Comparison of ENCODE assay signal across 26 mouse cellular contexts in genomic region chr12:54168786-54169185, GRCm38 (mm10). TPM values are rescaled to one million over a fixed set of nuclear protein-coding genes. Genes with fewer than 3 reads are reported as not detected.
A peak's percentile ranks its signal among the peaks of the same experiment; 100 is the strongest.
DNase-seq lines count a peak whose midpoint lies in the region; ATAC-seq and TF ChIP-seq lines count a peak whose summit lies in the region.
"Had no signal": no experiment of that assay in that cellular context is flagged by ENCODE, and none has a peak within 500 bp of the region (broad histone marks: within the 10 kb centered on the region; RNA-seq: fewer than 3 reads in every experiment).

No protein-coding gene starts in this region.

- H3K36me3 ChIP-seq in hindbrain, embryonic 16.5 days (ENCODE audit: control insufficient read depth, insufficient read depth, low read length): no peaks in the 10 kb centered on the region
- no peaks in the 10 kb centered on the region for H3K36me3 ChIP-seq in hindbrain, embryonic 11.5 days (ENCODE audit: control insufficient read depth, insufficient read depth, low read length)
- H3K36me3 ChIP-seq in lung, embryonic 16.5 days (ENCODE audit: control insufficient read depth, insufficient read depth, low read length): no peaks in the 10 kb centered on the region
- H3K36me3 ChIP-seq: embryonic facial prominence, embryonic 12.5 days; embryonic facial prominence, embryonic 15.5 days; forebrain, embryonic 15.5 days; heart, embryonic 10.5 days; heart, embryonic 13.5 days; hindbrain, embryonic 13.5 days had no signal

- no peak overlapping the region for H3K27ac ChIP-seq in hindbrain, embryonic 16.5 days (ENCODE audit: low read depth, low read length)
- no peak overlapping the region for H3K27ac ChIP-seq in hindbrain, embryonic 11.5 days (ENCODE audit: low read depth, low read length)
- 0 out of 2 replicates have a peak overlapping the region, but pooled peaks have one; percentile 33 for H3K27ac ChIP-seq in lung, embryonic 16.5 days (ENCODE audit: low read length)
- H3K27ac ChIP-seq: embryonic facial prominence, embryonic 12.5 days; embryonic facial prominence, embryonic 15.5 days; forebrain, embryonic 15.5 days; gastrocnemius, adult 2 months; heart, embryonic 10.5 days; heart, embryonic 13.5 days; hindbrain, embryonic 13.5 days had no signal

- peak; percentile 21 to 46 for DNase-seq in cerebellum, postnatal 10 days
- no peak for DNase-seq in cerebellum, adult 11 months
- DNase-seq in hindbrain, embryonic 11.5 days (ENCODE audit: low spot score): no peak
- no peak for DNase-seq in lung, adult 2 months
- peak; percentile 61 for DNase-seq in adipocyte (ENCODE audit: low spot score)
- DNase-seq in embryo, embryonic 9.5 days (ENCODE audit: extremely low spot score): no peak
- DNase-seq: adrenal gland, postnatal 10 days; adrenal gland, postnatal 36 days; cerebellum, adult 11-12 months; cerebellum, adult 8-10 months; cerebellum, postnatal 14 days; gastrocnemius, adult 2 months; gastrocnemius, postnatal 14 days; heart, adult 18-20 months; heart, postnatal 14 days; heart, postnatal 4 days had no signal

- 0 out of 2 replicates have a peak, but pooled peaks have one; percentile 52 for ATAC-seq in hindbrain, embryonic 16.5 days
- ATAC-seq in hindbrain, embryonic 11.5 days (ENCODE audit: low FRiP score): no peak
- ATAC-seq in lung, embryonic 16.5 days (ENCODE audit: low read depth): no peak; the same call in 1 of the 2 replicates
- ATAC-seq: activated CD4-positive, CD25-positive, alpha-beta regulatory T cell, adult 4 months; forebrain, embryonic 15.5 days; intestine, postnatal 0 days had no signal

- WGBS in hindbrain, embryonic 16.5 days: 60% methylated on average over 4 of the region's 4 CpGs
- WGBS in hindbrain, embryonic 11.5 days: 82% methylated on average over 4 of the region's 4 CpGs
- 77% methylated on average over 4 of the region's 4 CpGs for WGBS in lung, embryonic 16.5 days
- 71% methylated on average over 4 of the region's 4 CpGs for WGBS in lung, adult 2 months

- no peak for TF ChIP-seq POLR2A in lung, adult 2 months (IDR thresholded peaks at IDR 0.05; ENCODE audit: borderline replicate concordance, extremely low read depth, low read depth, low read length)

- peaks cover 3% of the 10 kb centered on the region; the same call in 1 of the 2 replicates for H3K4me1 ChIP-seq in hindbrain, embryonic 16.5 days (ENCODE audit: control insufficient read depth, insufficient read depth, low read depth, low read length)
- H3K4me1 ChIP-seq in hindbrain, embryonic 11.5 days (replicated peaks; ENCODE audit: control insufficient read depth, insufficient read depth, low read length): no peaks in the 10 kb centered on the region
- peaks cover 8% of the 10 kb centered on the region for H3K4me1 ChIP-seq in lung, embryonic 16.5 days (replicated peaks; ENCODE audit: control insufficient read depth, insufficient read depth, low read length)
- H3K4me1 ChIP-seq in lung, adult 2 months (ENCODE audit: control insufficient read depth, insufficient read depth, low read length): no peaks in the 10 kb centered on the region
- H3K4me1 ChIP-seq: embryonic facial prominence, embryonic 12.5 days had no signal

- H3K9me3 ChIP-seq in hindbrain, embryonic 16.5 days (ENCODE audit: control insufficient read depth, low read length): no peaks in the 10 kb centered on the region
- H3K9me3 ChIP-seq in hindbrain, embryonic 11.5 days (ENCODE audit: control insufficient read depth, low read length): no peaks in the 10 kb centered on the region
- no peaks in the 10 kb centered on the region for H3K9me3 ChIP-seq in lung, embryonic 16.5 days (ENCODE audit: control insufficient read depth, low read length)
- H3K9me3 ChIP-seq: embryonic facial prominence, embryonic 12.5 days; embryonic facial prominence, embryonic 15.5 days; forebrain, embryonic 15.5 days; heart, embryonic 10.5 days; hindbrain, embryonic 13.5 days had no signal

- TF ChIP-seq CTCF in lung, adult 2 months (IDR thresholded peaks at IDR 0.05; ENCODE audit: insufficient read depth, low read length): no peak

- H3K4me2 ChIP-seq in hindbrain, embryonic 16.5 days (ENCODE audit: low read length): no peak overlapping the region
- H3K4me2 ChIP-seq in hindbrain, embryonic 11.5 days (replicated peaks; ENCODE audit: low read depth, low read length): no peak overlapping the region
- H3K4me2 ChIP-seq in lung, embryonic 16.5 days (ENCODE audit: low read depth, low read length): no peak overlapping the region
- H3K4me2 ChIP-seq: embryonic facial prominence, embryonic 12.5 days; embryonic facial prominence, embryonic 15.5 days; forebrain, embryonic 15.5 days; heart, embryonic 13.5 days; hindbrain, embryonic 13.5 days had no signal

- no peak overlapping the region for H3K4me3 ChIP-seq in hindbrain, embryonic 16.5 days (ENCODE audit: low read length)
- no peak overlapping the region for H3K4me3 ChIP-seq in hindbrain, embryonic 11.5 days (ENCODE audit: low read depth, low read length)
- no peak overlapping the region for H3K4me3 ChIP-seq in lung, embryonic 16.5 days (ENCODE audit: low read length)
- H3K4me3 ChIP-seq in lung, adult 2 months (replicated peaks; ENCODE audit: extremely low read depth, low read depth, low read length): no peak overlapping the region
- H3K4me3 ChIP-seq: embryonic facial prominence, embryonic 12.5 days; embryonic facial prominence, embryonic 15.5 days; forebrain, embryonic 15.5 days; gastrocnemius, adult 2 months; heart, embryonic 10.5 days; heart, embryonic 13.5 days; hindbrain, embryonic 13.5 days had no signal

- H3K27me3 ChIP-seq in hindbrain, embryonic 16.5 days (replicated peaks; ENCODE audit: control insufficient read depth, insufficient read depth, low read length): peaks cover 5% of the 10 kb centered on the region; the same call in 1 of the 2 replicates
- H3K27me3 ChIP-seq in hindbrain, embryonic 11.5 days (ENCODE audit: control insufficient read depth, insufficient read depth, low read length): peaks cover 2% of the 10 kb centered on the region; the same call in 1 of the 2 replicates
- no peaks in the 10 kb centered on the region for H3K27me3 ChIP-seq in lung, embryonic 16.5 days (ENCODE audit: control insufficient read depth, insufficient read depth, low read depth, low read length)
- H3K27me3 ChIP-seq: embryonic facial prominence, embryonic 15.5 days; forebrain, embryonic 15.5 days; heart, embryonic 13.5 days had no signal

- no peak overlapping the region for H3K9ac ChIP-seq in hindbrain, embryonic 16.5 days (ENCODE audit: low read depth, low read length)
- no peak overlapping the region for H3K9ac ChIP-seq in hindbrain, embryonic 11.5 days (ENCODE audit: low read depth, low read length)
- H3K9ac ChIP-seq in lung, embryonic 16.5 days (ENCODE audit: low read length): no peak overlapping the region
- H3K9ac ChIP-seq: embryonic facial prominence, embryonic 12.5 days; embryonic facial prominence, embryonic 15.5 days; forebrain, embryonic 15.5 days; heart, embryonic 13.5 days; hindbrain, embryonic 13.5 days had no signal

RNA-seq across cellular contexts. Expression of gene Egln3, which starts 34.9 kb away (rescaled TPM):
- polyA plus RNA-seq in hindbrain, embryonic 16.5 days (2015; fragmentation: Nextera tagmentation; extraction: Ambion mirVana): 7.4 and 7.6 TPM in 2 replicates
- polyA plus RNA-seq in hindbrain, embryonic 11.5 days (2014; fragmentation: Nextera tagmentation; extraction: Ambion mirVana): 7.3 and 7.9 TPM in 2 replicates
- 23.0 and 27.2 TPM in 2 replicates for polyA plus RNA-seq in lung, embryonic 16.5 days (2015; fragmentation: Nextera tagmentation; extraction: Ambion mirVana)
- polyA plus RNA-seq in lung, adult 2 months (2012; rRNA removed): 1.9 and 9.2 TPM in 2 replicates

Comparison
In these comparisons a context has a peak if more than half of its experiments do, and no peak if none do; other contexts are left out.
1. DNase-seq: peak in cerebellum, postnatal 10 days (2 of 2) and adipocyte (single experiment); none in cerebellum, adult 11 months (single experiment), hindbrain, embryonic 11.5 days (single experiment), lung, adult 2 months (single experiment) and embryo, embryonic 9.5 days (single experiment).